Mouse (Mus musculus) hindbrain, postnatal 0 days (tissue): Measurements from ENCODE around the gene Rai14. TPM values are rescaled to one million over a fixed set of nuclear protein-coding genes. Genes with fewer than 3 reads are reported as not detected.
A peak's percentile ranks its signal among the peaks of the same experiment; 100 is the strongest.

Experiments used
- ATAC-seq: fragments of 200-750 bp; cut with Nextera tagmentation; 2 replicates; pipeline ENCODE4 v1.8.0; 2017; ENCODE audit warnings: mild to moderate bottlenecking, moderate TSS enrichment, moderate library complexity
- DNase-seq: peaks from one replicate; pipeline ENCODE4 v3.0.0-alpha.2; 2015; ENCODE audit warnings: low spot score
- H3K27ac ChIP-seq: fragments of 300-500 bp; sonication (generic); 2 replicates; pipeline ENCODE4 v1.5.1; 2014; ENCODE audit warnings: mild to moderate bottlenecking
- H3K27me3 ChIP-seq: fragments of 300-500 bp; sonication (generic); 2 replicates; pipeline ENCODE4 v1.6.1; 2014; ENCODE audit warnings: low read length, mixed read lengths; ENCODE audit not compliant: insufficient read depth
- H3K36me3 ChIP-seq: fragments of 300-500 bp; sonication (generic); 2 replicates; pipeline ENCODE4 v1.6.1; 2014; ENCODE audit warnings: low read length, mixed read lengths; ENCODE audit not compliant: insufficient read depth
- H3K4me1 ChIP-seq: fragments of 300-500 bp; sonication (generic); 2 replicates; pipeline ENCODE4 v1.6.1; 2014; ENCODE audit warnings: antibody characterized with exemption, low read length, mixed read lengths; ENCODE audit not compliant: insufficient read depth
- H3K4me2 ChIP-seq: fragments of 300-500 bp; sonication (generic); 2 replicates; pipeline ENCODE4 v1.6.1; 2014; ENCODE audit warnings: low read depth, mild to moderate bottlenecking, low read length, moderate library complexity, mixed read lengths
- H3K4me3 ChIP-seq: fragments of 300-500 bp; sonication (generic); 2 replicates; pipeline ENCODE4 v1.5.1; 2014; ENCODE audit warnings: low read length
- H3K9ac ChIP-seq: fragments of 300-500 bp; sonication (generic); replicated peaks from 2 replicates; pipeline ENCODE4 v1.6.1; 2014; ENCODE audit warnings: mild to moderate bottlenecking, low read length, moderate library complexity, mixed read lengths
- H3K9me3 ChIP-seq: fragments of 300-500 bp; sonication (generic); 2 replicates; pipeline ENCODE4 v1.6.1; 2016; ENCODE audit warnings: low read length, mixed read lengths
- CTCF ChIP-seq: IDR thresholded peaks from 2 replicates; pipeline ENCODE4 v1.5.1; 2016; ENCODE audit warnings: antibody characterized with exemption, control low read depth, low read depth
- WGBS: fragments of 180-500 bp; shearing (Covaris S2); extraction: QIAGEN DNeasy Blood & Tissue Kit; methylation state at CpG from one replicate; pipeline ENCODE4 v1.1.7; 2014; 5-methylcytosine and 5-hydroxymethylcytosine counted together
- polyA plus RNA-seq: library from polyadenylated mRNA; unstranded; fragments of >200 nt; fragmentation: Nextera tagmentation; extraction: Ambion mirVana; gene quantifications from 2 replicates; pipeline ENCODE4 v1.2.1, GENCODE M21; 2015
- total RNA-seq: library from RNA; depleted of rRNA; stranded (reverse); fragments of >200 nt; gene quantifications from 2 replicates; pipeline ENCODE4 v1.2.3, GENCODE M21; 2014

The Rai14 gene
- total and polyA plus RNA-seq, 2 experiments from 2014 or later: 5.7 to 11.0 TPM

DNA sequence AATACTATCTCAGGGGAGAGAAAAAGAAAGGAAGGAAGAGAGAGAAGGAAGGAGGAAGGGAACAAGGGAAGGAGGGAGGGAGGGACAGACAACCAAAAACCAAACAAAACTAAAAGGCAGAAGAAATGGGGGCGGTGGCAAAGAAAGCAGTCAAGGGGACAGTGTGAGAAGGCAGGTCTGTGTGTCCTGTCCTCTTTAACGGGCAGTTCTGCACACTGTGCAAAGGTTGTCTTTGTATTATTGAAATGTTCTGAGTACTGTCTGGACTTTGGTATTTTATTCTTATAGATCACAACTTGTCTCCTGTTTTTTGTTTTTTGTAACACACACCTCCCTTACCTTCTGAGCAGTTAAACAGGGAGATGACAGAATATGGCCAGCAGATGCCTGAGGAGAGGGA, 55.6 kb downstream of the Rai14 start:
- TF ChIP-seq CTCF: no peak
- WGBS: 93% methylated on average over 2 of the region's 2 CpGs
- Histone ChIP-seq H3K4me3 (no peak overlapping the region), H3K36me3 (no peaks in the 10 kb centered on the region), H3K27ac (no peak overlapping the region), H3K4me1 (0 out of 2 replicates have a peak, but pooled peaks cover 3% of the 10 kb centered on the region), H3K9ac (no peak overlapping the region), H3K27me3 (no peaks in the 10 kb centered on the region), H3K9me3 (no peaks in the 10 kb centered on the region), H3K4me2 (no peak overlapping the region)
- no peak for DNase-seq
- no peak for ATAC-seq

DNA sequence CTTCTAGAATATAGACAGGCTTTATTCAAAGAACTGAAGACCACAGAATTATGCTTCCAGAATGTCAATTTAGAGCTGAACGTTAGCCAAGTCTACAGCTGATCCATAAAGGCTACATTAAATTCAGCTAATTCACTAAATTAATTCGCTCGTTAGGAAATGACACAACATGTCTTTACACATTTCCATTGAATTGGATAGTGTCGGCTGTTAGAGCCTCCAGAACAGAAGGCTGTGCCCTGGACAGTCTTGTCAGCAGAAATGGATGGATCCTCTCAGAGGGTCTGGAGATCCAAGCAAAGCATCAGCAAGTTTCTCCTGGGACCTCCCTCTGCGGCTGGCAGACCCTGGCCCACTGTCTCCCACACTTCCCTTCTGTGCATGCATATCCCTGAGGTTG, 58.3 kb downstream of the Rai14 start:
- ATAC-seq (no peak), DNase-seq (no peak)
- Histone ChIP-seq H3K9ac (no peak overlapping the region), H3K36me3 (no peaks in the 10 kb centered on the region), H3K4me1 (0 out of 2 replicates have a peak, but pooled peaks cover 3% of the 10 kb centered on the region), H3K27me3 (no peaks in the 10 kb centered on the region), H3K9me3 (no peaks in the 10 kb centered on the region), H3K4me3 (no peak overlapping the region), H3K27ac (no peak overlapping the region), H3K4me2 (no peak overlapping the region)
- no peak for TF ChIP-seq CTCF
- WGBS: 55% methylated on average over 5 of the region's 5 CpGs

DNA sequence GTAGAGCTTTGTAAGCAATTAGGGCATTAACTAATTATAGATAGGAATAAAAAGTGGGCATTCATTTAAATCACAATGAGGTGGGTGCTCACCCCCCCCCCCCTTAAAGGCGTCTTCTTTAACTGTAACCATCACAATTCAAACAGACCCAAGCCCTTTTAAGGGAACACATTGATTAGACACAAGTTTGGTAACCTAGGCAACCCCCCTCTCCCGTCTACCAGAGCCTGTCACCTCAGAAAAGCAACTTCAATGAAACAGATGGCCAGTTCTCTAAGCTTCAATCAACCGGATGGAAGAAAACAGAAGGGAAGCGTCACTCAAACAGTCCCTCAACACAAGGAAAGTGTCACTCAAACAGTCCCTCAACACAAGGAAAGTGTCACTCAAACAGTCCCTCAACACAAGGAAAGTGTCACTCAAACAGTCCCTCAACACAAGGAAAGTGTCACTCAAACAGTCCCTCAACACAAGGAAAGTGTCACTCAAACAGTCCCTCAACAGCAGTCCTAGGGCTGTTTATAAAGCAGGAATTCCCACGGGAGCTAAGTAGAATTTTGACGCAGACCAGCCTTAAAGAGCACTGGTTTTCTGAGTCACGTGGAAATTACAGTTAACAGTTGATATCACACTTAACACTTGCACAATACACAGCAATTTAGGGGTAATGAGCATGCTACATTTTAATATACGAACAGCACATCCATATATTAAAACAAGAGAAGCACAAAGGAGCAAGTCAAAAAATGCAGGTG, 59.1 kb downstream of the Rai14 start:
- Histone ChIP-seq H3K4me1 (0 out of 2 replicates have a peak, but pooled peaks cover 3% of the 10 kb centered on the region), H3K9ac (no peak overlapping the region), H3K27ac (no peak overlapping the region), H3K9me3 (no peaks in the 10 kb centered on the region), H3K4me2 (no peak overlapping the region), H3K27me3 (no peaks in the 10 kb centered on the region), H3K4me3 (no peak overlapping the region), H3K36me3 (no peaks in the 10 kb centered on the region)
- TF ChIP-seq CTCF: no peak
- DNase-seq: peak; percentile 33
- 21% methylated on average over 8 of the region's 8 CpGs for WGBS
- ATAC-seq: peak; percentile 82

DNA sequence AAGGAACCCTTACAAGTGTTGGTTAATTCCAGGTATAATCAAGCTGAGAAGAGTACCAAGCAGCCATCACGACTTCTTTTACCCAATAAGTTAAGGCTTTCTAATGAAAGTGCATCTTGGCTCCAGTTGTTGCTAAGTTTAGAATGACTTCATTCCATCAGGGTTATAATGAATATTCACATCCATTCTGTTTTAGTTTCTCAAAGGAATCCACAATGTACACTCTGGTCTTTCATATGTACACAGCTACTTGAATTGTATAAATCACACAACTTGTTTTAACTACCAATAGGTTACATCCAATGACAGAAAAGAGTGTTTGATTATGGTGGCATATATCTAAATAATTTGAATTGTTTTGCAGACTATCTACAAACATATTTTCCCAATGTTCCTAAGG, 59.7 kb downstream of the Rai14 start:
- 0 out of 2 replicates have a peak, but pooled peaks cover 3% of the 10 kb centered on the region for H3K4me1 ChIP-seq
- H3K4me2 ChIP-seq: no peak overlapping the region
- WGBS: 40% methylated on average over 1 of the region's 1 CpGs
- no peak overlapping the region for H3K4me3 ChIP-seq
- H3K9ac ChIP-seq: no peak overlapping the region
- TF ChIP-seq CTCF: no peak
- H3K9me3 ChIP-seq: no peaks in the 10 kb centered on the region
- H3K27me3 ChIP-seq: no peaks in the 10 kb centered on the region
- no peak overlapping the region for H3K27ac ChIP-seq
- ATAC-seq (no peak; the same call in 1 of the 2 replicates), DNase-seq (no peak)
- no peaks in the 10 kb centered on the region for H3K36me3 ChIP-seq

DNA sequence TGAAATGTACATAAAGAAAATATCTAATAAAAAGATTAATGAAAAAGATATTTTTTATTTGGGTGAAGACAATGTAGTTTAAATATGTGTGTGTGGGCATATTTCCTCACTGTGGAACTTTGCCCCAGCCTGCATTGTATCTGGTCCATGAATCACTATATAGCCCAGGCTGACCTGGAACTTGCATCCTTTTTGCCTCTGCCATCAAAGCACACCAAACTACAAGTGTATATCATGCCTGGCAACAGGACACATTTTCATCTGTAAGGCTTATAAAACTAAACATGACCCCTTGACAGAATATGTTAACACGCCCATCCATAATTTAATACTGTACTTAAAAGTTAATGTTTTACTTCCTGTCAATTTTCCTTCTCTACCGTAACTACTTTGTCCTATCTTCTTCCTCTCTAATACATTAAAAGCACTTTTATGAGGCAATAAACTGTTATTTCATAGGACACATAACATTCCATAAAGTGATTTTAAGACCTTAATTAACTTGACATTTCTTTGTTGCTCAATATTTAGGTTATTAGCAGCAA, 61.4 kb downstream of the Rai14 start:
- ATAC-seq (no peak), DNase-seq (no peak)
- H3K4me1 ChIP-seq: 0 out of 2 replicates have a peak, but pooled peaks cover 3% of the 10 kb centered on the region
- TF ChIP-seq CTCF: no peak
- no peaks in the 10 kb centered on the region for H3K9me3 ChIP-seq
- no peaks in the 10 kb centered on the region for H3K36me3 ChIP-seq
- H3K9ac ChIP-seq: no peak overlapping the region
- no peaks in the 10 kb centered on the region for H3K27me3 ChIP-seq
- H3K27ac ChIP-seq: no peak overlapping the region
- H3K4me3 ChIP-seq: no peak overlapping the region
- 94% methylated on average over 2 of the region's 2 CpGs for WGBS
- H3K4me2 ChIP-seq: no peak overlapping the region

DNA sequence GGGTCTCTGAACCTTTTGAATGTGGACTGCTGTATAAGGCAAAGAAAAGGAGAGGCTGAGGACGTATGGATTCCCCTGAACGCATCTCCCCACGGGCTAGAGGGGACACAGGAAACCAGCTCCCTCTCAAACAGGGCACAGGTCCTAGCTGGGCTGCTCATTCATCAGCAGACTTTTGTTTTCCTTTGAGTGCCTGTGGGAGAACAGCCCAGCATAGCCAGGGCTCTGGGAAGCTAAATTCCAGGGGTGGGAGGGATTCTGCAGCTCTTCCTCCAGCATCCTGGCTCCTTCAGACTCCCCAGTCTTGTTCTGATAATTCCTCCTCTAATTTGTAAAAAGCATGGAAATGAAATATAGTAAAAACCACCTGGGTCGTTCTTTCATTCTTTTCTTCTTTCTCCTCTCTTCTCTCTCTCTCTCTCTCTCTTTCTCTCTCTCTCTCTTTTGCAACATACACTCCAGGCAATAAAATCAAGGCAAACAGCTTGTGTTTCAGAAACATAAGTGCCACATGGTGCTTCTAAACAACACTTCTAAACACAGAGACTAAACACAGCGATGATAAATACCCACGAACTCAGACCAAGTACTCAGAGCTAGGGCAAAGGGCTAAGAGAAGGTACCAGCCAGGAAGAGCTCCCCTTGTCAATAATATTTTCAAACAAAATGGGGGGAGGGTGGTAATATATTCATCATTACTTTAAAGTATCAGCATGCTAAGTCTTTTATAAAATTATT, 65.9 kb downstream of the Rai14 start:
- no peak overlapping the region for H3K9ac ChIP-seq
- H3K36me3 ChIP-seq: no peaks in the 10 kb centered on the region
- H3K4me3 ChIP-seq: no peak overlapping the region
- no peaks in the 10 kb centered on the region for H3K27me3 ChIP-seq
- ATAC-seq (0 out of 2 replicates have a peak, but pooled peaks have one; percentile 49), DNase-seq (peak; percentile 31)
- no peak overlapping the region for H3K27ac ChIP-seq
- TF ChIP-seq CTCF: no peak
- WGBS: 14% methylated on average over 6 of the region's 6 CpGs
- H3K9me3 ChIP-seq: no peaks in the 10 kb centered on the region
- H3K4me1 ChIP-seq: no peaks in the 10 kb centered on the region
- no peak overlapping the region for H3K4me2 ChIP-seq
